Mouse (Mus musculus) ES-E14 (cell line): Measurements from ENCODE around the gene Fam213a. TPM values are rescaled to one million over a fixed set of nuclear protein-coding genes. Genes with fewer than 3 reads are reported as not detected.

Experiments
- DNase-seq: peaks from one replicate; pipeline ENCODE4 v3.0.0-alpha.2; 2013; ENCODE audit warnings: low read depth, low spot score
- H3K27ac ChIP-seq: 2 replicates; pipeline ENCODE4 v1.5.1; 2012; ENCODE audit warnings: low read depth, mild to moderate bottlenecking, low read length, moderate library complexity, mixed read lengths; ENCODE audit not compliant: poor library complexity, insufficient read depth, severe bottlenecking
- H3K36me3 ChIP-seq: 2 replicates; pipeline ENCODE4 v1.6.1; 2012; ENCODE audit warnings: mild to moderate bottlenecking, low read length, moderate library complexity, mixed read lengths; ENCODE audit not compliant: control insufficient read depth, poor library complexity, insufficient read depth, severe bottlenecking
- H3K4me1 ChIP-seq, 2 experiments: fragments of 150-350 bp in 1 of 2; sonication (generic) in 1 of 2; 2 replicates each; pipeline ENCODE4 v1.6.1; 2012; ENCODE audit warnings: low read length in 2 of 2, mild to moderate bottlenecking in 1 of 2, mixed read lengths in 1 of 2; ENCODE audit not compliant: control insufficient read depth in 2 of 2, insufficient read depth in 2 of 2, poor library complexity in 1 of 2
- H3K4me3 ChIP-seq, 2 experiments: fragments of 150-350 bp in 1 of 2; sonication (generic) in 1 of 2; 2 replicates each; pipeline ENCODE4 v1.5.1; 2012; ENCODE audit warnings: low read length in 2 of 2, low read depth in 1 of 2, mild to moderate bottlenecking in 1 of 2, mixed read lengths in 1 of 2; ENCODE audit not compliant: insufficient read depth in 1 of 2, poor library complexity in 1 of 2, severe bottlenecking in 1 of 2
- H3K9ac ChIP-seq: 2 replicates; pipeline ENCODE4 v1.6.1; 2012; ENCODE audit warnings: low read depth, mild to moderate bottlenecking, low read length, mixed read lengths; ENCODE audit not compliant: poor library complexity, insufficient read depth, severe bottlenecking
- H3K9me3 ChIP-seq: fragments of 150-350 bp; sonication (generic); 2 replicates; pipeline ENCODE4 v1.6.1; 2012; ENCODE audit warnings: low read depth, mild to moderate bottlenecking, low read length; ENCODE audit not compliant: control insufficient read depth, insufficient read depth
- CHD2 ChIP-seq: IDR thresholded peaks from 2 replicates; pipeline ENCODE4 v1.6.1; 2014; ENCODE audit warnings: mild to moderate bottlenecking, low read depth, low read length, inconsistent platforms
- HCFC1 ChIP-seq: IDR thresholded peaks from 2 replicates; pipeline ENCODE4 v1.6.1; 2012; ENCODE audit warnings: low read length, inconsistent platforms, borderline replicate concordance; ENCODE audit not compliant: insufficient read depth
- MAFK ChIP-seq: IDR thresholded peaks from 2 replicates; pipeline ENCODE4 v1.6.1; 2014; ENCODE audit warnings: mild to moderate bottlenecking, low read depth, low read length, inconsistent platforms; ENCODE audit not compliant: insufficient read depth
- ZC3H11A ChIP-seq: IDR thresholded peaks from 2 replicates; pipeline ENCODE4 v1.6.1; 2012; ENCODE audit warnings: low read depth, mild to moderate bottlenecking, inconsistent platforms, low read length, borderline replicate concordance
- ZNF384 ChIP-seq: IDR thresholded peaks from 2 replicates; pipeline ENCODE4 v1.6.1; 2012; ENCODE audit warnings: low read depth, low read length, inconsistent platforms
- in situ Hi-C, 2 experiments: fragments of 600-800 bp; cut with MboI; formaldehyde crosslinking; loops; one replicate each; pipeline ENCODE4 v1.15.1; 2025; ENCODE audit warnings: low sequenced_read_pairs in 2 of 2, inconsistent platforms in 1 of 2; ENCODE audit not compliant: unreplicated experiment in 2 of 2
- total RNA-seq: library from RNA; depleted of rRNA; stranded (reverse); fragments of 300-350 nt; gene quantifications from 2 replicates; pipeline ENCODE4 v1.2.3, GENCODE M21; 2012

The Fam213a gene
- total RNA-seq, 1 experiment: 13.6 TPM

DNA sequence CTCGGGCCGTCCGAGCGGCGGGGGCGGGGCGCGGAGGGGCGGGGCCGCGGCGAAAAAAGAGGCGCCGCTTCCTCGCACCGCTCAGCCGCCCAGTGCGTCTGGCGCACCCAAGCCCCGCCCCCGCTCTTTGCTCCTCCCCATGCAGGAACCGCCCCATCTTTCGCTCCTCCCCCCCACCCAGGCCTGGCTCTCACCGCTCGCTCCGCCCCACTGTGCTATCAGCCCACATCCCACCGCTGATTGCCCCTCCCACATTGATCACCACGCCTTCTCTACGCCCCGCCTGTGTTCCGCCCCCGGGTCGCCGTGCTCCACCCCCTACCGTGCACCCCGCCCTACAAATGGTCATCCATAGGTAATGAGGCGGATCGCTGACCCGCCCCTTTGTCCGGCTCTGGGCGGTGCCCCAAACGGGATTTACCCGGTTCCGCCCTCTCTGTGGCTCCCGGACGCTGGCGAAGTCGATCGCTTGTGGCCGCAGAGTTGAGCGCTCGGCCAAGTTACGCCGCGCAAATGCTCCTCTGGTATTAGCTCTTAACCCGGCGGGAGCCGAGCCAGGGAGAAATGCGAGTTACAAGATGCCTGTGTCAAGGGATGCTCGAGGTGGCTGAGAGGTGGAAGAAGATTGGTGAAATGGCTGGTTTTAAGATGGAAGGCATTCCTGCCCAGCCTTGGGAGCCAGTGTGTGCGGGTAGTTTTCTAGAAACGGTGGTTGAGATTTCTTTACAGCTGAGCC lies 46.6 kb downstream of the Fam213a start:
- TF ChIP-seq ZC3H11A (no peak), CHD2 (no peak), MAFK (no peak), HCFC1 (peak; percentile 19; the same call in 1 of the 2 replicates)
- Histone ChIP-seq H3K9me3 (no peaks in the 10 kb centered on the region), H3K9ac (peak overlapping the region; percentile 85), H3K36me3 (no peaks in the 10 kb centered on the region), H3K27ac (peak overlapping the region; percentile 85), H3K4me1 (peaks cover 7 to 28% of the 10 kb centered on the region in 2 experiments), H3K4me3 (peak overlapping the region; percentile 96 to 98)
- DNase-seq: peak; percentile 95
- in situ Hi-C loops: loop anchor here in 1 of 2 experiments (5.0 kb wide), 1 partner anchor 40 kb away; no protein-coding TSS in a partner anchor

DNA sequence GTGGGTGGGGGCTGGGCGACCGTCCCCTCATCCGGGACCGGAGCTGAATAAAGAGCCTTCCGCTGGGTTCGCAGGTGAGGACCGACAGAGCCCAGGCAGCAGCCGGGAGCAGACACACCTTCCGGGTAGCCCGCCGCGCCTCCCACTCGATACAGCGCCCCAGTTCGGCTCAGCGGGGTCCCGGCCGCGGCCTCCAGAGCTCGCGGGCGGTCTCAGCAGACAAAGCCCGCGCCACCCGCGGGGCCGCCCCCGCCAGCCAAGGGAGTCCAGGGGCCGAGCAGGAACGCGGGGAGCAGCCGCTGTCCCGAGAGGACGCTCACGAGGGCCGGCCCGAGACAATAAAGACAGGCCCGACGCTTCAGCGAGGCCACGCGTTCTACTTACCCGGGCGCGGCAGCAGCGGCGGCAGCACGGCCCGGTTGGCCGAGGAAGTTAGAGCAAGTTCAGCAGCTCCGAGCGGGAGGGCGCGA lies 47.2 kb downstream of the Fam213a start, which contains the start of gene Tspan14:
Gene Tspan14 (minus strand): TSS at position 416 of the 470 bp plus-strand sequence.
- in situ Hi-C loops: loop anchor here in 1 of 2 experiments (5.0 kb wide), 1 partner anchor 39 kb away; no protein-coding TSS in a partner anchor
- no peak for TF ChIP-seq HCFC1
- TF ChIP-seq CHD2: no peak
- no peak for TF ChIP-seq MAFK
- TF ChIP-seq ZNF384: no peak
- TF ChIP-seq ZC3H11A: no peak
- Histone ChIP-seq H3K4me3 (peak within 1 kb of the TSS; percentile 96 to 98), H3K4me1 (peaks cover 7 to 28% of the 10 kb centered on the region in 2 experiments), H3K27ac (peak within 1 kb of the TSS; percentile 85), H3K9me3 (no peaks in the 10 kb centered on the region), H3K36me3 (no peaks in the 10 kb centered on the region), H3K9ac (peak within 1 kb of the TSS; percentile 89)
- no peak for DNase-seq

DNA sequence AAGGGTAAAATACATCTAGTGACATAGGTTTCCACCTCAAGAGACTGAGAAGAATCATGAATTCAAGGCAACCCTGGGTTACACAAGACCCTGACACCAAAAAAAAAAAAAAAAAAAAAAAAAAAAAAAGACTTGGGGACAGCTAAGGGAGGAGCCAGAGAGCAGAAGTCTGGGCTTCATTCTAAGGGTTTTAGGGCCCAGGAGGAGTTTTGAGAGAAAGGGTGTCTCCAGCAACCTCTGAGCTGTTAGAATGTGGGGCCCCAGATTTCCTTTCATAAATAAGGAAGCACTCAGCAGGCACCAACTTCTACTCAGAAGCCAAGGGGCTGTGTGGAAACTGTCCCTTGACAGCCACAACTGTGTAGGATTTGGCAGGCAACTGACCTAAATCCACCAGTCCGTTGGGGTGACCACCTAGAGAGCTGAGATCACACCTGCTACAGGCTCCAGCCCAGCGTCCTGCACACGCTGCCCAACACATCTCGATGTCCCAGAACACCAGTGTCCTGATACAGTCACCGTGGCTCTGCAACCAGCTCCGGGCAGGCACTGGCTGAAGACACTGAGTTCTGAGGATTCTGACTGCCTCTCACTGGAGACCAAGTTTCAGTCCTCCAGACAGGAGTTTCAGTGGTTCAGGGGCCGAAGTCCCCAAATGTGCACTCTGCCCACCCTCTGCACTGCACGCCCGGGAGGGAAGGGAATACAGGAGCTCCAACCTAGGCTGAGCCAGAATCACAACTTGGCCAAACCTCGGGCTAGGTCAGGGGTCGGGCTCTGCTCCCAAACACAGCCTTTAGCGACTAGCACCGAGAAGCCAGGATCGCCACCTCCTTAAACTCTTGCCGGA lies 47.9 kb downstream of the Fam213a start:
- TF ChIP-seq ZNF384 (peak; percentile 80), ZC3H11A (no peak)
- in situ Hi-C loops: loop anchor here in 1 of 2 experiments (5.0 kb wide), 1 partner anchor 38 kb away; no protein-coding TSS in a partner anchor
- no peaks in the 10 kb centered on the region for H3K9me3 ChIP-seq
- H3K4me1 ChIP-seq: peaks cover 7 to 28% of the 10 kb centered on the region in 2 experiments
- no peaks in the 10 kb centered on the region for H3K36me3 ChIP-seq
- peak overlapping the region; percentile 96 to 98 for H3K4me3 ChIP-seq
- H3K9ac ChIP-seq: peak overlapping the region; percentile 89
- no peak for DNase-seq
- H3K27ac ChIP-seq: no peak overlapping the region; the same call in 1 of the 2 replicates

DNA sequence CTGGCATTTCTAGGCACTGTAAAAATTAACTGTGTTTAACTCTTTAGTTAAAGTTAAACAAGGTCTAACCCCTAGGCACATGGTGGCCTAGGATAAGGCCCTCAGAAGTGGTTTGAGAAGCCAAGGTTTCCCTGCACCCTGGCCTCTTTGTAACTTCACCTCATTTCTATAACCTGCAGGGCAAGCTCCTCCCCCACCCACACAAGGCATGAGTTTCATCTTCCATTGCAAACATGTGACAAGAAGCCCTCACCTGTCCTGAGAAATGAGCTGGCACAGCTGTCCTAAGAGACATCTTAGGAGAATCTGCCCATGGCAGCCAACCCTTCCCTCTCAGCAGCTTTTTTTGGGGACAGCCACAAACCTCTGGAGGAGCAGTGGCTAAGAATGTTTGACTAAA lies 48.7 kb downstream of the Fam213a start:
- Histone ChIP-seq H3K9ac (no peak overlapping the region), H3K36me3 (no peaks in the 10 kb centered on the region), H3K27ac (no peak overlapping the region), H3K4me3 (no peak overlapping the region), H3K4me1 (peaks cover 7 to 31% of the 10 kb centered on the region in 2 experiments), H3K9me3 (no peaks in the 10 kb centered on the region)
- in situ Hi-C loops: loop anchor here in 1 of 2 experiments (5.0 kb wide), 1 partner anchor 38 kb away; no protein-coding TSS in a partner anchor
- TF ChIP-seq HCFC1: no peak
- TF ChIP-seq ZC3H11A: no peak
- TF ChIP-seq ZNF384: no peak
- no peak for TF ChIP-seq MAFK
- TF ChIP-seq CHD2: no peak
- DNase-seq: no peak
